22 mouse cellular contexts compared by ENCODE assay signal in the genomic region with DNA sequence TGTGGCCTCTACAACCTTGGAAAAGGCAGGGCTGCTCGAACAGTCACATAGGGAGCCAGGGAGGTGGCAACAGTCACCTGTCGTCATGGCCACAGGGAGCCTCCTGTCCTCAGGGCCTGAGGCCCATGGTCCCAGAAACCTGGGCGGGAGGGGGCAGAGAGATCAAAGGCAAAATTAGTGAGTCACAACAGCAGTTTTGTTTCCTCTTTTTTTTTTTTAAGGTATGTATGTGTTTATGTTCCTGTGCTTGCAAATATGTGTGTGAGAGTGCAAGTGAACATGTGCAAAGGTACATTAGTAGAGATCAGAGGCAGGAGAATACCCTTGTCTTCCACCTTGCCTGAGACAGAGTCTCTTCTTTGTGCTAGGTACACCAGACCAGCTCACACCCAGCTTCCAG. TPM values are rescaled to one million over a fixed set of nuclear protein-coding genes. Genes with fewer than 3 reads are reported as not detected.
DNase-seq lines count a peak whose midpoint lies in the region; ATAC-seq and TF ChIP-seq lines count a peak whose summit lies in the region.
"Had no signal": no experiment of that assay in that cellular context is flagged by ENCODE, and none has a peak within 500 bp of the region (broad histone marks: within the 10 kb centered on the region; RNA-seq: fewer than 3 reads in every experiment).

No protein-coding gene starts in this region.

- H3K4me3 ChIP-seq in heart, embryonic 10.5 days = no peak overlapping the region
- H3K4me3 ChIP-seq in heart, embryonic 12.5 days = no peak overlapping the region
- H3K4me3 ChIP-seq in G1E (ENCODE audit: low read depth, low read length) = peak overlapping the region; percentile 39; the same call in 1 of the 2 replicates
- no peak overlapping the region for H3K4me3 ChIP-seq in liver, embryonic 14.5 days (ENCODE audit: insufficient read depth in 1 of 2, low read depth in 2 of 2, low read length in 2 of 2)
- no peak overlapping the region for H3K4me3 ChIP-seq in intestine, embryonic 15.5 days (replicated peaks)
- H3K4me3 ChIP-seq: embryonic facial prominence, embryonic 13.5 days; forebrain, embryonic 10.5 days; gastrocnemius, adult 2 months; hindbrain, embryonic 12.5 days had no signal

- no peak overlapping the region for H3K4me2 ChIP-seq in heart, embryonic 12.5 days
- no peak overlapping the region for H3K4me2 ChIP-seq in liver, embryonic 14.5 days (ENCODE audit: low read depth)
- no peak overlapping the region for H3K4me2 ChIP-seq in intestine, embryonic 15.5 days (replicated peaks)
- H3K4me2 ChIP-seq: embryonic facial prominence, embryonic 13.5 days; hindbrain, embryonic 12.5 days had no signal

- peaks cover 9% of the 10 kb centered on the region; the same call in 1 of the 2 replicates for H3K4me1 ChIP-seq in heart, embryonic 10.5 days
- peaks cover 8% of the 10 kb centered on the region; the same call in 1 of the 2 replicates for H3K4me1 ChIP-seq in heart, embryonic 12.5 days (replicated peaks)
- peaks cover 58% of the 10 kb centered on the region for H3K4me1 ChIP-seq in G1E (ENCODE audit: insufficient read depth, low read depth, low read length)
- H3K4me1 ChIP-seq in liver, embryonic 14.5 days (replicated peaks; ENCODE audit: control insufficient read depth in 2 of 2, insufficient read depth in 2 of 2, low read length in 1 of 2) = peaks cover 34 to 43% of the 10 kb centered on the region in 2 experiments
- H3K4me1 ChIP-seq in intestine, embryonic 15.5 days (replicated peaks) = no peaks in the 10 kb centered on the region
- H3K4me1 ChIP-seq: embryonic facial prominence, embryonic 13.5 days; forebrain, embryonic 10.5 days; hindbrain, embryonic 12.5 days had no signal

- H3K27ac ChIP-seq in heart, embryonic 10.5 days = no peak overlapping the region
- H3K27ac ChIP-seq in heart, embryonic 12.5 days (ENCODE audit: poor library complexity, severe bottlenecking) = no peak overlapping the region
- peak overlapping the region; percentile 21; the same call in 1 of the 2 replicates for H3K27ac ChIP-seq in liver, embryonic 14.5 days
- no peak overlapping the region for H3K27ac ChIP-seq in intestine, embryonic 15.5 days
- H3K27ac ChIP-seq: embryonic facial prominence, embryonic 13.5 days; forebrain, embryonic 10.5 days; gastrocnemius, adult 2 months; hindbrain, embryonic 12.5 days had no signal

- H3K9me3 ChIP-seq in heart, embryonic 10.5 days = peaks cover 7% of the 10 kb centered on the region; the same call in 1 of the 2 replicates
- H3K9me3 ChIP-seq in heart, embryonic 12.5 days (replicated peaks) = 0 out of 2 replicates have a peak, but pooled peaks cover 5% of the 10 kb centered on the region
- peaks cover 7% of the 10 kb centered on the region for H3K9me3 ChIP-seq in G1E (replicated peaks)
- H3K9me3 ChIP-seq in liver, embryonic 14.5 days (ENCODE audit: control insufficient read depth, low read length) = peaks cover 6% of the 10 kb centered on the region
- H3K9me3 ChIP-seq in intestine, embryonic 15.5 days = no peaks in the 10 kb centered on the region
- H3K9me3 ChIP-seq: embryonic facial prominence, embryonic 13.5 days; hindbrain, embryonic 12.5 days had no signal

- no peaks in the 10 kb centered on the region for H3K27me3 ChIP-seq in heart, embryonic 10.5 days (ENCODE audit: insufficient read depth, poor library complexity, severe bottlenecking)
- no peaks in the 10 kb centered on the region for H3K27me3 ChIP-seq in heart, embryonic 12.5 days (replicated peaks)
- H3K27me3 ChIP-seq in G1E (ENCODE audit: insufficient read depth, low read length) = no peaks in the 10 kb centered on the region
- no peaks in the 10 kb centered on the region for H3K27me3 ChIP-seq in liver, embryonic 14.5 days (ENCODE audit: control insufficient read depth, insufficient read depth, low read length)
- no peaks in the 10 kb centered on the region for H3K27me3 ChIP-seq in intestine, embryonic 15.5 days (replicated peaks)
- H3K27me3 ChIP-seq: embryonic facial prominence, embryonic 13.5 days; hindbrain, embryonic 12.5 days; Patski had no signal

- WGBS in heart, embryonic 10.5 days = 75% methylated on average over 3 of the region's 3 CpGs
- WGBS in heart, embryonic 12.5 days = 83% methylated on average over 3 of the region's 3 CpGs
- WGBS in liver, embryonic 14.5 days (ENCODE audit: insufficient replicate concordance) = 75% methylated on average over 3 of the region's 3 CpGs
- 72% methylated on average over 3 of the region's 3 CpGs for WGBS in intestine, embryonic 15.5 days

- TF ChIP-seq EP300 in liver, embryonic 14.5 days (IDR thresholded peaks at IDR 0.05; ENCODE audit: low read depth) = no peak

- ATAC-seq in heart, embryonic 12.5 days (ENCODE audit: insufficient number of reproducible peaks, low FRiP score) = no peak
- no peak for ATAC-seq in G1E (ENCODE audit: extremely low read depth, insufficient number of reproducible peaks, low FRiP score, poor library complexity, severe bottlenecking)
- ATAC-seq in liver, embryonic 14.5 days (ENCODE audit: insufficient read depth) = no peak
- ATAC-seq in intestine, embryonic 15.5 days = no peak
- ATAC-seq: activated CD4-positive, CD25-positive, alpha-beta regulatory T cell, adult 4 months; forebrain, embryonic 14.5 days; hindbrain, embryonic 16.5 days; inflammation-experienced regulatory T-cells, adult 6 months; Patski had no signal

- DNase-seq in heart, embryonic 10.5 days (ENCODE audit: low spot score) = peak; percentile 71
- peak; percentile 72 for DNase-seq in A20 (ENCODE audit: low read depth, low spot score)
- DNase-seq in G1E (ENCODE audit: low spot score) = no peak
- DNase-seq in liver, embryonic 14.5 days (ENCODE audit: low read depth in 3 of 3, low spot score in 3 of 3) = no peak
- no peak for DNase-seq in left cerebral cortex, adult 9 months (ENCODE audit: low spot score in 2 of 2)
- DNase-seq: adrenal gland, postnatal 25 days; cerebellum, adult 18-20 months; cerebellum, adult 9-11 months; cerebellum, postnatal 36 days; gastrocnemius, adult 2 months; gastrocnemius, postnatal 25 days; heart, postnatal 4 days had no signal

- TF ChIP-seq CTCF in G1E (IDR thresholded peaks at IDR 0.05; ENCODE audit: low read depth, low read length) = no peak
- no peak for TF ChIP-seq CTCF in liver, embryonic 14.5 days (IDR thresholded peaks at IDR 0.05; ENCODE audit: low read depth)

- no peak overlapping the region for H3K9ac ChIP-seq in heart, embryonic 12.5 days
- H3K9ac ChIP-seq in liver, embryonic 14.5 days (replicated peaks) = no peak overlapping the region
- no peak overlapping the region for H3K9ac ChIP-seq in intestine, embryonic 15.5 days
- H3K9ac ChIP-seq: embryonic facial prominence, embryonic 13.5 days; hindbrain, embryonic 12.5 days had no signal

- peaks cover 52% of the 10 kb centered on the region for H3K36me3 ChIP-seq in heart, embryonic 10.5 days
- peaks cover 38% of the 10 kb centered on the region for H3K36me3 ChIP-seq in heart, embryonic 12.5 days
- H3K36me3 ChIP-seq in G1E (replicated peaks) = peaks cover 75% of the 10 kb centered on the region
- peaks cover 78% of the 10 kb centered on the region for H3K36me3 ChIP-seq in liver, embryonic 14.5 days (replicated peaks; ENCODE audit: control insufficient read depth, insufficient read depth, low read depth)
- peaks cover 4% of the 10 kb centered on the region for H3K36me3 ChIP-seq in intestine, embryonic 15.5 days

RNA-seq across cellular contexts. Expression of a gene that starts 8.6 kb away (rescaled TPM):
- 65.8 and 73.1 TPM in 2 replicates for polyA plus RNA-seq in heart, embryonic 10.5 days (2016; fragmentation: Nextera tagmentation; extraction: Ambion mirVana)
- 76.5 and 79.5 TPM in 2 replicates for polyA plus RNA-seq in heart, embryonic 12.5 days (2016; fragmentation: Nextera tagmentation; extraction: Ambion mirVana)
- total RNA-seq in G1E (2014; fragmentation: Nextera tagmentation) (102 and 120 TPM in 2 replicates), G1E (2017) (71.8 and 75.3 TPM in 2 replicates)
- polyA plus RNA-seq in G1E (2012) = 19.0 and 33.3 TPM in 2 replicates
- polyA plus RNA-seq in liver, embryonic 14.5 days (2012; rRNA removed) = 162 and 167 TPM in 2 replicates
- polyA plus RNA-seq in liver, embryonic 14.5 days (2014; fragmentation: Nextera tagmentation; extraction: Ambion mirVana) = 235 and 236 TPM in 2 replicates
- 49.4 and 52.7 TPM in 2 replicates for polyA plus RNA-seq in intestine, embryonic 15.5 days (2015; fragmentation: Nextera tagmentation; extraction: Ambion mirVana)

RNA-seq across cellular contexts. Expression of a gene that starts 23.2 kb away (rescaled TPM):
- 281 and 336 TPM in 2 replicates for polyA plus RNA-seq in heart, embryonic 10.5 days (2016; fragmentation: Nextera tagmentation; extraction: Ambion mirVana)
- 257 and 259 TPM in 2 replicates for polyA plus RNA-seq in heart, embryonic 12.5 days (2016; fragmentation: Nextera tagmentation; extraction: Ambion mirVana)
- total RNA-seq in G1E (2014; fragmentation: Nextera tagmentation) (329 and 356 TPM in 2 replicates), G1E (2017) (284 and 397 TPM in 2 replicates)
- 1,176 and 1,322 TPM in 2 replicates for polyA plus RNA-seq in G1E (2012)
- polyA plus RNA-seq in liver, embryonic 14.5 days (2012; rRNA removed) = 101 and 136 TPM in 2 replicates
- polyA plus RNA-seq in liver, embryonic 14.5 days (2014; fragmentation: Nextera tagmentation; extraction: Ambion mirVana) = 143 and 164 TPM in 2 replicates
- polyA plus RNA-seq in intestine, embryonic 15.5 days (2015; fragmentation: Nextera tagmentation; extraction: Ambion mirVana) = 276 and 325 TPM in 2 replicates

RNA-seq across cellular contexts. Expression of a gene that starts 50.5 kb away (rescaled TPM):
- 316 and 329 TPM in 2 replicates for polyA plus RNA-seq in heart, embryonic 10.5 days (2016; fragmentation: Nextera tagmentation; extraction: Ambion mirVana)
- polyA plus RNA-seq in heart, embryonic 12.5 days (2016; fragmentation: Nextera tagmentation; extraction: Ambion mirVana) = 285 and 287 TPM in 2 replicates
- total RNA-seq in G1E (2014; fragmentation: Nextera tagmentation) (71.0 and 71.4 TPM in 2 replicates), G1E (2017) (23.1 and 25.8 TPM in 2 replicates)
- polyA plus RNA-seq in G1E (2012) = 130 and 155 TPM in 2 replicates
- 91.1 and 101 TPM in 2 replicates for polyA plus RNA-seq in liver, embryonic 14.5 days (2012; rRNA removed)
- 62.6 and 74.3 TPM in 2 replicates for polyA plus RNA-seq in liver, embryonic 14.5 days (2014; fragmentation: Nextera tagmentation; extraction: Ambion mirVana)
- polyA plus RNA-seq in intestine, embryonic 15.5 days (2015; fragmentation: Nextera tagmentation; extraction: Ambion mirVana) = 206 and 218 TPM in 2 replicates

Comparison
In these comparisons a context has a peak if more than half of its experiments do, and no peak if none do; other contexts are left out.
1. DNase-seq: peak in heart, embryonic 10.5 days (single experiment) and A20 (single experiment); none in G1E (single experiment), liver, embryonic 14.5 days (0 of 3) and left cerebral cortex, adult 9 months (0 of 2).